Mouse (Mus musculus) myocyte (in vitro differentiated cells): ENCODE data around the gene Coq10b. TPM values are rescaled to one million over a fixed set of nuclear protein-coding genes. Genes with fewer than 3 reads are reported as not detected.
"Not testable (repeated sequence)": the region's sequence is repeated elsewhere in the genome, so short reads cannot be mapped to it uniquely, and the experiment has no call there.

Source experiments
- H3K27me3 ChIP-seq: one replicate; pipeline ENCODE4 v1.6.1; 2011; ENCODE audit not compliant: control insufficient read depth, insufficient read depth, insufficient read length
- H3K36me3 ChIP-seq: one replicate; pipeline ENCODE4 v1.6.1; 2011; ENCODE audit not compliant: control insufficient read depth, insufficient read depth
- H3K4me2 ChIP-seq: one replicate; pipeline ENCODE4 v1.6.1; 2011; ENCODE audit warnings: low read depth, control low read depth
- H3K4me3 ChIP-seq: one replicate; pipeline ENCODE4 v1.5.1; 2011; ENCODE audit warnings: mild to moderate bottlenecking, control low read depth, moderate library complexity
- H3K79me2 ChIP-seq: one replicate; pipeline ENCODE4 v1.6.1; 2011; ENCODE audit not compliant: control insufficient read depth, insufficient read depth
- H3ac ChIP-seq: one replicate; pipeline ENCODE4 v1.6.1; 2011; ENCODE audit not compliant: control insufficient read depth, insufficient read length
- CEBPB ChIP-seq: IDR thresholded peaks from 2 replicates; pipeline ENCODE4 v1.6.1; 2011; ENCODE audit warnings: mild to moderate bottlenecking, moderate library complexity; ENCODE audit not compliant: poor library complexity, insufficient read depth, severe bottlenecking
- E2F4 ChIP-seq: IDR thresholded peaks from one replicate; pipeline ENCODE4 v1.6.1; 2011; ENCODE audit warnings: mild to moderate bottlenecking, control low read depth, moderate library complexity; ENCODE audit not compliant: insufficient read depth
- MAX ChIP-seq: IDR thresholded peaks from one replicate; pipeline ENCODE4 v1.6.1; 2011; ENCODE audit warnings: low read depth, mild to moderate bottlenecking, control low read depth
- MYOD1 ChIP-seq, 3 experiments: IDR thresholded peaks; one replicate each; pipeline ENCODE4 v1.6.1; 2011; ENCODE audit warnings: control low read depth in 2 of 3, low read depth in 2 of 3, mild to moderate bottlenecking in 2 of 3, moderate library complexity in 1 of 3; ENCODE audit not compliant: insufficient read length in 2 of 3, control insufficient read depth in 1 of 3
- MYOG ChIP-seq, 3 experiments: IDR thresholded peaks; one replicate each; pipeline ENCODE4 v1.6.1; 2011; ENCODE audit warnings: control low read depth in 2 of 3, low read depth in 2 of 3, mild to moderate bottlenecking in 2 of 3; ENCODE audit not compliant: insufficient read length in 2 of 3, control insufficient read depth in 1 of 3, insufficient read depth in 1 of 3
- POLR2A ChIP-seq: IDR thresholded peaks from one replicate; pipeline ENCODE4 v1.6.1; 2011; ENCODE audit warnings: low read depth, mild to moderate bottlenecking, control low read depth, moderate library complexity; ENCODE audit not compliant: insufficient read length
- POLR2AphosphoS2 ChIP-seq: IDR thresholded peaks from one replicate; pipeline ENCODE4 v1.6.1; 2011; ENCODE audit warnings: low read depth, control low read depth; ENCODE audit not compliant: insufficient read length
- REST ChIP-seq: IDR thresholded peaks from one replicate; pipeline ENCODE4 v1.6.1; 2011; ENCODE audit warnings: mild to moderate bottlenecking, control low read depth, moderate library complexity; ENCODE audit not compliant: insufficient read depth, insufficient read length
- SRF ChIP-seq: IDR thresholded peaks from one replicate; pipeline ENCODE4 v1.6.1; 2011; ENCODE audit warnings: low read depth; ENCODE audit not compliant: control insufficient read depth, insufficient read length
- TCF12 ChIP-seq: IDR thresholded peaks from one replicate; pipeline ENCODE4 v1.6.1; 2011; ENCODE audit warnings: mild to moderate bottlenecking, control low read depth; ENCODE audit not compliant: poor library complexity, insufficient read depth, severe bottlenecking
- TCF3 ChIP-seq: IDR thresholded peaks from one replicate; pipeline ENCODE4 v1.6.1; 2011; ENCODE audit warnings: low read depth, control low read depth; ENCODE audit not compliant: insufficient read length
- USF1 ChIP-seq: IDR thresholded peaks from one replicate; pipeline ENCODE4 v1.6.1; 2011; ENCODE audit warnings: low read depth, mild to moderate bottlenecking, control low read depth, moderate library complexity
- polyA plus RNA-seq: library from polyadenylated mRNA; unstranded; fragments of >200 nt; fragmentation: generic; extraction: Trizol; gene quantifications from one replicate; pipeline ENCODE4 v1.2.1, GENCODE M21; 2012; ENCODE audit warnings: missing spikeins

Gene Coq10b
- polyA plus RNA-seq = 18.5 TPM

DNA sequence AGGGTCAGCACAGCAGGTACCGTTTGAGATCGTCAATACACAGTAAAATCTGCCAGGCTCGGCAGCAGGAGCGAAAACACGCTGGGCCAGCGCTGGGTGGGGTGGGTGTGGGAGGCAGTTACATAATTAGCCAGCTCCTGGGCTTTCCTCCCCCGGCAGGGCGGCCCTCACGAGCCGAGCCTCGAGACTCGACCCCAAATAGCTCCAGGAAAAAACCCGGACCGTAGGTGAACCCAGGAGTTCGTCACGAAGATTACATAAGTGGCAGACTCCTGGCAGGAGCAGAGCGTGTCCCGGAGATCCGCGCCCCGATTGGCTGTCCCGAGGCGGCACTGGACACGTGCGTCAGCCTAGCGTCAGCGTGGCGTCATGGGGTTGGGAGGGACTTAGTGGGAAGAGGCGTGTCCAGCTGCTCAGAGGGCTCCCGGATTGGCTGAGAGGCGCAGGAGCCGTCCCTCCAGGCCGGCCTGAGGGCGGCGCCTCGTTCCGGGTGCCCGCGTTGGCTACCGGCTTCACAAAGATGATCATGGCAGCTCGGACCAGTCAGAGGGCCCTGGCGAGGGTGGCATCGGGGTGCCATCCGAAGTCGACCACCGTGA, at the start of gene Coq10b:
Coq10b (plus strand) TSS at position 416 of the 599 bp plus-strand sequence.
- Histone ChIP-seq H3K27me3 (no peaks in the 10 kb centered on the region), H3K4me3 (peak within 1 kb of the TSS; percentile 54), H3K4me2 (peak within 1 kb of the TSS; percentile 96), H3K79me2 (peaks cover 45% of the 10 kb centered on the region), H3ac (peak within 1 kb of the TSS; percentile 73), H3K36me3 (peaks cover 18% of the 10 kb centered on the region)
- TF ChIP-seq POLR2AphosphoS2 (peak; percentile 71), TCF3 (no peak), USF1 (peak; percentile 71), SRF (no peak), E2F4 (no peak), CEBPB (0 out of 2 replicates have a peak, but pooled peaks have one; percentile 38), MYOG (IDR thresholded peaks at IDR 0.05; ENCODE audit: control insufficient read depth in 1 of 3, insufficient read depth in 1 of 3, insufficient read length in 2 of 3, low read depth in 2 of 3) (peak in 1 of 3 experiments; percentile 30), MYOD1 (IDR thresholded peaks at IDR 0.05; ENCODE audit: control insufficient read depth in 1 of 3, insufficient read length in 2 of 3, low read depth in 2 of 3) (peak in 1 of 3 experiments; percentile 59), POLR2A (peak; percentile 96)

DNA sequence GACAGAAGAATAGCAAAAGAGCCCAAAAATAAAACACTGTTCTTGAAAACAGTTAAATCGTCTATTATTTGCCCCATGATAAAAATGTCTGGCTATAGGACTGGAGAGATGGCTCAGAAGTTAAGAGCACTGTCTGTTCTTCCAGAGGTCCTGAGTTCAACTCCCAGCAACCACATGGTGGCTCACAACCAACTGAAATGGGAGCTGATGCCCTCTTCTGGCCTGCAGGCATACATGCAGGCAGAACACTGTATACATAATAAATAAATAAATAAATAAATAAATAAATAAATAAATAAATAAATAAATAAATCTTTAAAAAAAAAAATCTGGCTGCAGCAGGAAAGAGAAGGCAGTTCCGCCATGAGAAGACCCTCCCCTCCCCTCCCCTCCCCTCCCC, 44.3 kb upstream of the Coq10b start:
- not testable (repeated sequence) for H3K4me2 ChIP-seq, H3K4me3 ChIP-seq, H3ac ChIP-seq, H3K27me3 ChIP-seq
- H3K79me2 ChIP-seq = peaks cover 16% of the 10 kb centered on the region
- H3K36me3 ChIP-seq = peaks cover 69% of the 10 kb centered on the region

DNA sequence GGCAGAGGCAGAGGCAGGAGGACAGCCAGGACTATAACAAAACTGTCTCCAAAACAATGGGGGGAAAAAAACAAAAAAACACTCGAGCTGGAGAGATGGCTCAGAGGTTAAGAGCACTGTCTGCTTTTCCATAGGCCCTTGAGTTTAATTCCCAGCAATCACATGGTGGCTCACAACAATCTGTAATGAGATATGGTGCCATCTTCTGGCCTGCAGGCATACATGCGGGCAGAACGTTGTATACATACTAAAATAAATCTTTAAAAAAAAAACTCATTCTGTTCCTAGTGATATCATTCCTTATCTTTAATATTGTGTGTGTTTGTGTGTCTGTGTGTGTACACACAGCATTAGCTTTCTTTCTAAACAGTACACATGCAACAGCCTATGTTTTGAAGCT, 40.1 kb upstream of the Coq10b start:
- no peak overlapping the region for H3K4me2 ChIP-seq
- H3K36me3 ChIP-seq = peaks cover 68% of the 10 kb centered on the region
- TF ChIP-seq SRF (no peak), TCF3 (no peak), MYOG (IDR thresholded peaks at IDR 0.05; ENCODE audit: control insufficient read depth in 1 of 3, insufficient read depth in 1 of 3, insufficient read length in 2 of 3, low read depth in 2 of 3) (no peak), MAX (no peak), CEBPB (no peak), POLR2A (no peak), USF1 (no peak), REST (no peak), TCF12 (no peak)
- H3K79me2 ChIP-seq = peaks cover 22% of the 10 kb centered on the region
- no peak overlapping the region for H3ac ChIP-seq
- H3K4me3 ChIP-seq = no peak overlapping the region
- no peaks in the 10 kb centered on the region for H3K27me3 ChIP-seq

DNA sequence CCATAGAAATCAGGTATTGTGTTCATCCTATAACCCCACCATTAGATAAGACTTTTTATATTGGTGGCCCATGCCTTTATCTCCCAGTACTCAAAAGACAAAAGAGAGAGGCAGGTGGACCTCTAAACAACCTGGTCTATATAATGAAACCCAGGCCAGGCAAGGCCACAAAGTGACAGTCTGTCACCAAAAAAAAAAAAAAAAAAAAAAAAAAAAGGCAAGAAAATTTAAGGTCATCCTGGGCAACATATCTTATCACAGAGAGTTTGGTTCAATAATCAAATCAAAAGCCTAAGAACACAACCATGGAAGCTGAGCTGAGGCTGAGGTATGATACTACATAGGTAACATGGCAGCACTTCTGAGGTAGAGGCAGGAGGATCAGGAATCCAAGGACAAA, 30.7 kb upstream of the Coq10b start:
- peaks cover 100% of the 10 kb centered on the region for H3K79me2 ChIP-seq
- no peak overlapping the region for H3K4me2 ChIP-seq
- no peak for TF ChIP-seq E2F4
- no peak for TF ChIP-seq SRF
- no peak for TF ChIP-seq TCF3
- no peak for TF ChIP-seq POLR2AphosphoS2
- TF ChIP-seq USF1 = no peak
- no peak for TF ChIP-seq MAX
- no peak for TF ChIP-seq CEBPB
- TF ChIP-seq TCF12 = no peak
- TF ChIP-seq POLR2A = no peak
- TF ChIP-seq MYOG (IDR thresholded peaks at IDR 0.05; ENCODE audit: control insufficient read depth in 1 of 3, insufficient read depth in 1 of 3, insufficient read length in 2 of 3, low read depth in 2 of 3) = no peak
- TF ChIP-seq REST = no peak
- TF ChIP-seq MYOD1 (IDR thresholded peaks at IDR 0.05; ENCODE audit: control insufficient read depth in 1 of 3, insufficient read length in 2 of 3, low read depth in 2 of 3) = no peak
- H3K36me3 ChIP-seq = peaks cover 20% of the 10 kb centered on the region
- no peak overlapping the region for H3K4me3 ChIP-seq
- no peak overlapping the region for H3ac ChIP-seq
- H3K27me3 ChIP-seq = no peaks in the 10 kb centered on the region

DNA sequence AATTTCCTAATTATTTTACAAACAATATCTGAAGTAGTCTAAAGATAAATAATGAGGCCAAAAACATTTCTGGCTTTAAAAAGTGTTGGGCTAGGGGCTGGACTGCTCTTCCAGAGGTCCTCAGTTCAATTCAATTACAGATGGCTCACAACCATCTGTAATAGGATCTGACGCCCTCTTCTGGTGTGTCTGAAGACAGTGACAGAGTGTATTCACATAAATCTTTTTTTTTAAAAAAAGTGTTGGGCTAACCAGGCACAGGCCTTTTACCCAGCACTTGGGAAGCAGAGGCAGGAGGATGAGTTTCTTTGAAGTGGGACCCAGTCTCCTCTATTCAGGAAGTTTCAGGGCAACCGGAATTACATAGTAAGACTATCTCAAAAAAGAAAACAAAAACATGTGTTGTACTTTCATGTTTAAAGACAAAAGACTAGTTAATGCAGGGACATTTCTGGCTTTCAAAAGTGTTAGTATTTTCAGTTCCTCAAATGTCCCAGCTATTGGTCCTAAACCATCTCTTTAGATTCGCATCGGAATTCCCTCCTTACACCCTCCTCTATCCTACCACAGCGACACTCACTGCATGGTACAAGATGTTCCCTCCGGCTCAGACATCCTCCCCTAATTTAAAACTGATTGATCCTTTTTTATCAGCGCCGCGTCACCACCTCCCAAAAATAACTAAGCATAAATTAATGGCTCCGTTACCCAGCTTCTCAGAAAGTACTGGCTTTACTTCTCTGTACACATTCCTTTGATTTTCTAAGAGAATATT, 26.7 kb upstream of the Coq10b start:
- no peak for TF ChIP-seq CEBPB
- TF ChIP-seq MYOD1 (IDR thresholded peaks at IDR 0.05; ENCODE audit: control insufficient read depth in 1 of 3, insufficient read length in 2 of 3, low read depth in 2 of 3) = no peak
- TF ChIP-seq USF1 = no peak
- no peak for TF ChIP-seq MYOG (IDR thresholded peaks at IDR 0.05; ENCODE audit: control insufficient read depth in 1 of 3, insufficient read depth in 1 of 3, insufficient read length in 2 of 3, low read depth in 2 of 3)
- TF ChIP-seq SRF = no peak
- TF ChIP-seq POLR2AphosphoS2 = no peak
- no peak for TF ChIP-seq E2F4
- no peak for TF ChIP-seq POLR2A
- TF ChIP-seq REST = no peak
- no peak for TF ChIP-seq TCF3
- no peak for TF ChIP-seq MAX
- no peak for TF ChIP-seq TCF12
- Histone ChIP-seq H3K4me2 (peak overlapping the region; percentile 98), H3K27me3 (no peaks in the 10 kb centered on the region), H3K36me3 (no peaks in the 10 kb centered on the region), H3K4me3 (peak overlapping the region; percentile 97), H3K79me2 (peaks cover 63% of the 10 kb centered on the region), H3ac (peak overlapping the region; percentile 98)
